Mouse (Mus musculus) spleen, adult 2 months (tissue): ENCODE results near the gene Rrm1.

Source experiments
- CTCF ChIP-seq: fragments of 200-500 bp; IDR thresholded peaks from 2 replicates; pipeline ENCODE4 v1.5.1; 2011; ENCODE audit warnings: mild to moderate bottlenecking, inconsistent platforms; ENCODE audit not compliant: insufficient read depth, insufficient read length, insufficient replicate concordance; ENCODE audit errors: extremely low read depth
- POLR2A ChIP-seq: fragments of 200-500 bp; IDR thresholded peaks from 2 replicates; pipeline ENCODE4 v1.6.1; 2011; ENCODE audit warnings: low read depth, low read length, inconsistent platforms

GRCm38 (mm10) chr7:102486105-102486504 lies 44.6 kb downstream of the Rrm1 start:
- TF ChIP-seq POLR2A: no peak
- no peak for TF ChIP-seq CTCF
